Mouse (Mus musculus) heart, embryonic 13.5 days (tissue): ENCODE data around the gene Gan. TPM values are rescaled to one million over a fixed set of nuclear protein-coding genes. Genes with fewer than 3 reads are reported as not detected.
A peak's percentile ranks its signal among the peaks of the same experiment; 100 is the strongest.

ENCODE experiments used
- ATAC-seq: fragments of 200-750 bp; cut with Nextera tagmentation; 2 replicates; pipeline ENCODE4 v1.8.0; 2017; ENCODE audit warnings: moderate TSS enrichment; ENCODE audit not compliant: insufficient number of reproducible peaks, low FRiP score, low TSS enrichment; ENCODE audit errors: extremely low read depth
- H3K27ac ChIP-seq: fragments of 300-500 bp; sonication (generic); replicated peaks from 2 replicates; pipeline ENCODE4 v1.5.1; 2015; ENCODE audit warnings: moderate library complexity, mild to moderate bottlenecking, inconsistent platforms
- H3K27me3 ChIP-seq: fragments of 300-500 bp; sonication (generic); replicated peaks from 2 replicates; pipeline ENCODE4 v1.6.1; 2015; ENCODE audit warnings: mild to moderate bottlenecking, inconsistent platforms
- H3K36me3 ChIP-seq: fragments of 300-500 bp; sonication (generic); 2 replicates; pipeline ENCODE4 v1.6.1; 2015; ENCODE audit warnings: mild to moderate bottlenecking, inconsistent platforms
- H3K4me1 ChIP-seq: fragments of 300-500 bp; sonication (generic); 2 replicates; pipeline ENCODE4 v1.6.1; 2015; ENCODE audit warnings: inconsistent platforms
- H3K4me2 ChIP-seq: fragments of 300-500 bp; sonication (generic); 2 replicates; pipeline ENCODE4 v1.6.1; 2015; ENCODE audit warnings: inconsistent platforms, mild to moderate bottlenecking, moderate library complexity
- H3K4me3 ChIP-seq: fragments of 300-500 bp; sonication (generic); 2 replicates; pipeline ENCODE4 v1.5.1; 2015; ENCODE audit warnings: moderate library complexity, mild to moderate bottlenecking, inconsistent platforms
- H3K9ac ChIP-seq: fragments of 300-500 bp; sonication (generic); 2 replicates; pipeline ENCODE4 v1.6.1; 2015; ENCODE audit warnings: inconsistent platforms, mild to moderate bottlenecking, moderate library complexity
- H3K9me3 ChIP-seq: fragments of 300-500 bp; sonication (generic); 2 replicates; pipeline ENCODE4 v1.6.1; 2016; ENCODE audit warnings: inconsistent platforms
- WGBS: fragments of 180-500 bp; shearing (Covaris S2); methylation state at CpG from one replicate; pipeline ENCODE4 v1.1.7; 2015; ENCODE audit warnings: mixed read lengths; 5-methylcytosine and 5-hydroxymethylcytosine counted together
- polyA plus RNA-seq: library from polyadenylated mRNA; unstranded; fragments of >200 nt; fragmentation: Nextera tagmentation; extraction: Ambion mirVana; gene quantifications from 2 replicates; pipeline ENCODE4 v1.2.1, GENCODE M21; 2015

Gan gene
- polyA plus RNA-seq, 1 experiment from 2014 or later, result 0.94 TPM

- WGBS, result 75% methylated on average over 7 of the region's 7 CpGs
- Histone ChIP-seq H3K27ac (no peak overlapping the region), H3K36me3 (peaks cover 9% of the 10 kb centered on the region; the same call in 1 of the 2 replicates), H3K4me3 (no peak overlapping the region), H3K4me2 (no peak overlapping the region), H3K9ac (no peak overlapping the region), H3K4me1 (peaks cover 12% of the 10 kb centered on the region), H3K9me3 (no peaks in the 10 kb centered on the region), H3K27me3 (no peaks in the 10 kb centered on the region)
- no peak for ATAC-seq
These were observed 19.3 kb downstream of the Gan start for GRCm38 (mm10) chr8:117177236-117177635.

GRCm38 (mm10) chr8:117178039-117178438 is 20.1 kb downstream of the Gan start:
- ATAC-seq, result no peak
- Histone ChIP-seq H3K9ac (no peak overlapping the region), H3K4me3 (no peak overlapping the region)

GRCm38 (mm10) chr8:117178676-117179075 is 20.7 kb downstream of the Gan start:
- no peaks in the 10 kb centered on the region for H3K27me3 ChIP-seq
- no peak overlapping the region for H3K4me3 ChIP-seq
- ATAC-seq, result no peak
- no peaks in the 10 kb centered on the region for H3K9me3 ChIP-seq
- H3K4me1 ChIP-seq, result 0 out of 2 replicates have a peak, but pooled peaks cover 6% of the 10 kb centered on the region
- H3K27ac ChIP-seq, result no peak overlapping the region
- peaks cover 19% of the 10 kb centered on the region for H3K36me3 ChIP-seq
- H3K4me2 ChIP-seq, result no peak overlapping the region
- H3K9ac ChIP-seq, result no peak overlapping the region
- WGBS, result 76% methylated on average over 6 of the region's 6 CpGs

More at GRCm38 (mm10) chr8:117178039-117178438, 20.1 kb downstream of the Gan start:
- Histone ChIP-seq H3K4me1 (0 out of 2 replicates have a peak, but pooled peaks cover 6% of the 10 kb centered on the region), H3K27me3 (no peaks in the 10 kb centered on the region), H3K27ac (no peak overlapping the region), H3K36me3 (peaks cover 15% of the 10 kb centered on the region), H3K9me3 (no peaks in the 10 kb centered on the region), H3K4me2 (no peak overlapping the region)
- 77% methylated on average over 2 of the region's 2 CpGs for WGBS

- Histone ChIP-seq H3K9ac (no peak overlapping the region), H3K4me2 (no peak overlapping the region), H3K27me3 (no peaks in the 10 kb centered on the region), H3K27ac (no peak overlapping the region), H3K4me3 (no peak overlapping the region), H3K36me3 (peaks cover 44% of the 10 kb centered on the region), H3K4me1 (no peaks in the 10 kb centered on the region), H3K9me3 (no peaks in the 10 kb centered on the region)
- 99% methylated on average over 4 of the region's 4 CpGs for WGBS
- no peak for ATAC-seq
These were observed 24.8 kb downstream of the Gan start for GRCm38 (mm10) chr8:117182746-117183145.

- H3K4me1 ChIP-seq, result no peaks in the 10 kb centered on the region
- 90% methylated on average over 8 of the region's 8 CpGs for WGBS
- no peak overlapping the region for H3K27ac ChIP-seq
- H3K4me3 ChIP-seq, result no peak overlapping the region
- H3K36me3 ChIP-seq, result peaks cover 54% of the 10 kb centered on the region
- H3K27me3 ChIP-seq, result no peaks in the 10 kb centered on the region
- H3K4me2 ChIP-seq, result no peak overlapping the region
- no peak overlapping the region for H3K9ac ChIP-seq
- H3K9me3 ChIP-seq, result no peaks in the 10 kb centered on the region
- ATAC-seq, result no peak
These were observed 25.9 kb downstream of the Gan start for GRCm38 (mm10) chr8:117183664-117184377.

GRCm38 (mm10) chr8:117194355-117194754 is 36.4 kb downstream of the Gan start:
- no peak overlapping the region for H3K4me2 ChIP-seq
- no peak overlapping the region for H3K9ac ChIP-seq
- peaks cover 42% of the 10 kb centered on the region for H3K4me1 ChIP-seq
- peak overlapping the region; percentile 57 for H3K27ac ChIP-seq
- peaks cover 80% of the 10 kb centered on the region for H3K36me3 ChIP-seq
- no peak overlapping the region for H3K4me3 ChIP-seq
- no peak for ATAC-seq
- H3K9me3 ChIP-seq, result no peaks in the 10 kb centered on the region
- no peaks in the 10 kb centered on the region for H3K27me3 ChIP-seq
- WGBS, result 52% methylated on average over 4 of the region's 4 CpGs

GRCm38 (mm10) chr8:117196593-117196992 is 38.7 kb downstream of the Gan start:
- peak; percentile 5; the same call in 1 of the 2 replicates for ATAC-seq
- H3K9ac ChIP-seq, result no peak overlapping the region
- peaks cover 65% of the 10 kb centered on the region for H3K4me1 ChIP-seq
- H3K9me3 ChIP-seq, result no peaks in the 10 kb centered on the region
- H3K27me3 ChIP-seq, result no peaks in the 10 kb centered on the region
- H3K4me2 ChIP-seq, result no peak overlapping the region
- 74% methylated on average over 4 of the region's 4 CpGs for WGBS
- H3K27ac ChIP-seq, result no peak overlapping the region
- H3K36me3 ChIP-seq, result peaks cover 60% of the 10 kb centered on the region
- H3K4me3 ChIP-seq, result no peak overlapping the region

GRCm38 (mm10) chr8:117197551-117197950 is 39.6 kb downstream of the Gan start:
- no peak for ATAC-seq
- Histone ChIP-seq H3K4me3 (no peak overlapping the region), H3K9me3 (no peaks in the 10 kb centered on the region), H3K9ac (peak overlapping the region; percentile 62), H3K27ac (peak overlapping the region; percentile 90), H3K4me1 (peaks cover 69% of the 10 kb centered on the region), H3K27me3 (no peaks in the 10 kb centered on the region), H3K4me2 (peak overlapping the region; percentile 63; the same call in 1 of the 2 replicates), H3K36me3 (peaks cover 57% of the 10 kb centered on the region)
- 81% methylated on average over 6 of the region's 6 CpGs for WGBS

GRCm38 (mm10) chr8:117198141-117198935 is 40.4 kb downstream of the Gan start:
- Histone ChIP-seq H3K4me1 (peaks cover 64% of the 10 kb centered on the region), H3K27ac (peak overlapping the region; percentile 90), H3K4me3 (peak overlapping the region; percentile 32), H3K36me3 (peaks cover 50% of the 10 kb centered on the region), H3K27me3 (no peaks in the 10 kb centered on the region), H3K9ac (peak overlapping the region; percentile 62), H3K4me2 (peak overlapping the region; percentile 63), H3K9me3 (no peaks in the 10 kb centered on the region)
- 24% methylated on average over 20 of the region's 20 CpGs for whole genome bisulfite sequencing
- peak; percentile 63 for ATAC-seq

GRCm38 (mm10) chr8:117199658-117200057 is 41.7 kb downstream of the Gan start:
- Histone ChIP-seq H3K4me2 (peak overlapping the region; percentile 63), H3K9me3 (no peaks in the 10 kb centered on the region), H3K27ac (peak overlapping the region; percentile 90), H3K4me3 (no peak overlapping the region), H3K36me3 (peaks cover 49% of the 10 kb centered on the region), H3K9ac (peak overlapping the region; percentile 45; the same call in 1 of the 2 replicates), H3K4me1 (peaks cover 56% of the 10 kb centered on the region), H3K27me3 (no peaks in the 10 kb centered on the region)
- no peak for ATAC-seq
- 23% methylated on average over 6 of the region's 6 CpGs for WGBS

GRCm38 (mm10) chr8:117200346-117200745 is 42.4 kb downstream of the Gan start:
- Histone ChIP-seq H3K4me1 (peaks cover 52% of the 10 kb centered on the region), H3K36me3 (peaks cover 48% of the 10 kb centered on the region), H3K27ac (peak overlapping the region; percentile 90), H3K4me2 (peak overlapping the region; percentile 63), H3K4me3 (no peak overlapping the region), H3K9ac (peak overlapping the region; percentile 67), H3K27me3 (no peaks in the 10 kb centered on the region), H3K9me3 (no peaks in the 10 kb centered on the region)
- ATAC-seq, result no peak
- 45% methylated on average over 13 of the region's 13 CpGs for WGBS
